Mouse (Mus musculus): Measurements from ENCODE around the gene Rnf8. TPM values are rescaled to one million over a fixed set of nuclear protein-coding genes. Genes with fewer than 3 reads are reported as not detected.

Rnf8 gene
- polyA plus RNA-seq, 1 experiment from 2014 or later, result 76.0 TPM

GRCm38 (mm10) chr17:29688610-29689009 is 74.0 kb downstream of the Rnf8 start:
- ATAC-seq (replicated peaks; ENCODE audit: low FRiP score, low TSS enrichment, low read depth), result no peak

GRCm38 (mm10) chr17:29690257-29690656 is 75.7 kb downstream of the Rnf8 start:
- no peak for ATAC-seq (replicated peaks; ENCODE audit: low FRiP score, low TSS enrichment, low read depth)
- Histone ChIP-seq H3K9me3 (ENCODE audit: control insufficient read depth, low read length) (no peaks in the 10 kb centered on the region), H3K36me3 (ENCODE audit: control insufficient read depth, insufficient read depth, low read length) (peaks cover 83% of the 10 kb centered on the region), H3K4me2 (ENCODE audit: low read length) (no peak overlapping the region), H3K4me1 (replicated peaks; ENCODE audit: control insufficient read depth, insufficient read depth, low read length) (no peaks in the 10 kb centered on the region), H3K27ac (ENCODE audit: low read depth) (no peak overlapping the region), H3K4me3 (ENCODE audit: low read depth, low read length) (no peak overlapping the region), H3K27me3 (replicated peaks; ENCODE audit: control insufficient read depth, insufficient read depth, low read length) (no peaks in the 10 kb centered on the region), H3K9ac (ENCODE audit: low read length) (no peak overlapping the region)
- DNase-seq (ENCODE audit: low spot score), result no peak
- 79% methylated on average over 6 of the region's 6 CpGs for WGBS

More at GRCm38 (mm10) chr17:29688610-29689009, 74.0 kb downstream of the Rnf8 start:
- peaks cover 83% of the 10 kb centered on the region for H3K36me3 ChIP-seq (ENCODE audit: control insufficient read depth, insufficient read depth, low read length)
- 96% methylated on average over 10 of the region's 10 CpGs for WGBS
- H3K27me3 ChIP-seq (replicated peaks; ENCODE audit: control insufficient read depth, insufficient read depth, low read length), result no peaks in the 10 kb centered on the region
- H3K9ac ChIP-seq (ENCODE audit: low read length), result no peak overlapping the region
- H3K9me3 ChIP-seq (ENCODE audit: control insufficient read depth, low read length), result no peaks in the 10 kb centered on the region
- H3K4me3 ChIP-seq (ENCODE audit: low read depth, low read length), result no peak overlapping the region
- DNase-seq (ENCODE audit: low spot score), result no peak
- H3K4me1 ChIP-seq (replicated peaks; ENCODE audit: control insufficient read depth, insufficient read depth, low read length), result no peaks in the 10 kb centered on the region
- no peak overlapping the region for H3K4me2 ChIP-seq (ENCODE audit: low read length)
- H3K27ac ChIP-seq (ENCODE audit: low read depth), result no peak overlapping the region

GRCm38 (mm10) chr17:29692827-29693226 is 78.2 kb downstream of the Rnf8 start:
- no peak overlapping the region for H3K9ac ChIP-seq (ENCODE audit: low read length)
- no peaks in the 10 kb centered on the region for H3K27me3 ChIP-seq (replicated peaks; ENCODE audit: control insufficient read depth, insufficient read depth, low read length)
- no peaks in the 10 kb centered on the region for H3K9me3 ChIP-seq (ENCODE audit: control insufficient read depth, low read length)
- no peak overlapping the region for H3K4me3 ChIP-seq (ENCODE audit: low read depth, low read length)
- ATAC-seq (replicated peaks; ENCODE audit: low FRiP score, low TSS enrichment, low read depth) (no peak), DNase-seq (ENCODE audit: low spot score) (no peak)
- 86% methylated on average over 2 of the region's 2 CpGs for WGBS
- no peaks in the 10 kb centered on the region for H3K4me1 ChIP-seq (replicated peaks; ENCODE audit: control insufficient read depth, insufficient read depth, low read length)
- H3K27ac ChIP-seq (ENCODE audit: low read depth), result no peak overlapping the region
- peaks cover 77% of the 10 kb centered on the region for H3K36me3 ChIP-seq (ENCODE audit: control insufficient read depth, insufficient read depth, low read length)
- no peak overlapping the region for H3K4me2 ChIP-seq (ENCODE audit: low read length)

GRCm38 (mm10) chr17:29693571-29693970 is 79.0 kb downstream of the Rnf8 start:
- Histone ChIP-seq H3K27ac (ENCODE audit: low read depth) (no peak overlapping the region), H3K4me1 (replicated peaks; ENCODE audit: control insufficient read depth, insufficient read depth, low read length) (no peaks in the 10 kb centered on the region), H3K4me2 (ENCODE audit: low read length) (no peak overlapping the region), H3K9me3 (ENCODE audit: control insufficient read depth, low read length) (no peaks in the 10 kb centered on the region), H3K36me3 (ENCODE audit: control insufficient read depth, insufficient read depth, low read length) (peaks cover 77% of the 10 kb centered on the region), H3K4me3 (ENCODE audit: low read depth, low read length) (no peak overlapping the region), H3K27me3 (replicated peaks; ENCODE audit: control insufficient read depth, insufficient read depth, low read length) (no peaks in the 10 kb centered on the region), H3K9ac (ENCODE audit: low read length) (no peak overlapping the region)
- ATAC-seq (replicated peaks; ENCODE audit: low FRiP score, low TSS enrichment, low read depth), result no peak
- WGBS, result 75% methylated on average over 2 of the region's 2 CpGs
- DNase-seq (ENCODE audit: low spot score), result no peak

- H3K4me2 ChIP-seq (ENCODE audit: low read length), result no peak overlapping the region
- 82% methylated on average over 4 of the region's 4 CpGs for WGBS
- no peaks in the 10 kb centered on the region for H3K4me1 ChIP-seq (replicated peaks; ENCODE audit: control insufficient read depth, insufficient read depth, low read length)
- DNase-seq (ENCODE audit: low spot score), result no peak
- no peak overlapping the region for H3K9ac ChIP-seq (ENCODE audit: low read length)
- no peak overlapping the region for H3K4me3 ChIP-seq (ENCODE audit: low read depth, low read length)
- H3K9me3 ChIP-seq (ENCODE audit: control insufficient read depth, low read length), result no peaks in the 10 kb centered on the region
- no peaks in the 10 kb centered on the region for H3K27me3 ChIP-seq (replicated peaks; ENCODE audit: control insufficient read depth, insufficient read depth, low read length)
- no peak for ATAC-seq (replicated peaks; ENCODE audit: low FRiP score, low TSS enrichment, low read depth)
- H3K36me3 ChIP-seq (ENCODE audit: control insufficient read depth, insufficient read depth, low read length), result peaks cover 84% of the 10 kb centered on the region
- no peak overlapping the region for H3K27ac ChIP-seq (ENCODE audit: low read depth)
Measured at GRCm38 (mm10) chr17:29694516-29694915, 79.9 kb downstream of the Rnf8 start.

Small RNA genes within 50 kb of the gene (microRNA-seq; reads per million reads assigned to microRNA genes)
- gene Mir7667, result not detected

Other genes starting within 250 kb of the Rnf8 start
- 13.3 and 13.6 TPM in 2 replicates for gene Pim1, start 124.0 kb upstream of the Rnf8 start, polyA plus RNA-seq (2014; fragmentation: Nextera tagmentation; extraction: Ambion mirVana)
- gene Gm17657, start 65.2 kb upstream of the Rnf8 start, polyA plus RNA-seq (2014; fragmentation: Nextera tagmentation; extraction: Ambion mirVana), result not detected in 2 replicates
- gene Tbc1d22b, start 65.0 kb upstream of the Rnf8 start, polyA plus RNA-seq (2014; fragmentation: Nextera tagmentation; extraction: Ambion mirVana), result 13.9 and 14.0 TPM in 2 replicates
- 0.30 and 0.39 TPM in 2 replicates for gene Tmem217, start 62.4 kb upstream of the Rnf8 start, polyA plus RNA-seq (2014; fragmentation: Nextera tagmentation; extraction: Ambion mirVana)
- 2.8 and 3.4 TPM in 2 replicates for gene Gm28043, start 86 bp downstream of the Rnf8 start, polyA plus RNA-seq (2014; fragmentation: Nextera tagmentation; extraction: Ambion mirVana)
- 96.5 and 107 TPM in 2 replicates for gene Cmtr1, start 45.8 kb downstream of the Rnf8 start, polyA plus RNA-seq (2014; fragmentation: Nextera tagmentation; extraction: Ambion mirVana)
- gene Ccdc167, start 102.3 kb downstream of the Rnf8 start, polyA plus RNA-seq (2014; fragmentation: Nextera tagmentation; extraction: Ambion mirVana), result 16.3 and 16.4 TPM in 2 replicates

Data from intestine, embryonic 14.5 days (tissue).